Mouse (Mus musculus): ENCODE measurements around the gene Smyd3.
A peak's percentile ranks its signal among the peaks of the same experiment; 100 is the strongest.

GRCm38 (mm10) chr1:179476461-179477156 is 41.2 kb downstream of the Smyd3 start:
- TF ChIP-seq CTCF (IDR thresholded peaks at IDR 0.05) (peak; percentile 51), EP300 (IDR thresholded peaks at IDR 0.05) (no peak)
